Mouse (Mus musculus): ENCODE measurements at regions not wholly inside any gene's neighbourhood (a gene's known extent, or its start where the extent isn't known, plus 50 kb on each side); places are given as distances from the start of the nearest gene placed in this dataset.

DNA sequence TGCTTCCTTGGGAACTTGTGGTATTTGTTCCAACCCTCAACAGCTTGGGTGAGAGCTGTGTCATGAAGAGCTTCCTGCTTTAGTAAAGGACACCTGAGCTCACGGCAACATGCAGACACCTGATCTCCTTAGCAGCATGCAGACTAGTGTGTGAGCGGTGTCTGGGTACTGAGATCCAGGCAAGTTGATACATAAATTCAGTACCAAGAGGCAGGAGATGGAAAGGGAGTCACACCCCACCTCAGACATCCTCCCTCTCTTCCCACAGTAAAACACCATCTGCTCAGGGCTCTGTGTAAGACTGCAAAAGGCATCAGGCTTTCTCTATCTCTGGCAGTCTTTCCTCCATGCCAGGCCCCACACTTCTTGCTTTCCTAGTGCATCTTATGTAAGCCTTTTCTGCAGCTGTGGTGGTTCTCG, 141.3 kb downstream of the Efnb2 start:
- no peak for TF ChIP-seq GATA1 (IDR thresholded peaks at IDR 0.05; ENCODE audit: borderline replicate concordance, low read length)
- TF ChIP-seq FLI1 (IDR thresholded peaks at IDR 0.05; ENCODE audit: low read length) = no peak
